Mouse (Mus musculus): Measurements from ENCODE around the gene Aqr.

The Aqr gene

DNA sequence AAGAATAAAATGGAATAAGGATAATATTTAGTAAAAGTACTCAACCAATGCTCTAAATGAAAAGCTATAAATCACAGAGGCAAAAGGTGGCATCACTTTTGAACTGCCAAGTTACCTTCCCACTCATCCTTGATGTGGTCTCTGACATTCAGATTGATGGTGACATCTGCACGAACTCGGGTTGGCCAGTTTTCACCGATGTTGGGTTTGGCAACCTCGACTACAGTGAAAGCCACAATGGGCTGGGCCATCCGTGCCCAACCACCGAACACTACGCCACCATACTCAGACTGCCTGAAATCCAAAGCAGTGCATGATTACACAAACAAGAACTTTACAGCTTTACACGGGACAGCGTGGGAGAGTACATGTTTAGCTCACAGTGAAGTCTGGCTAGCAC lies 50.1 kb downstream of the Aqr start:
- DNase-seq (ENCODE audit: low spot score in 2 of 2), result no peak

DNA sequence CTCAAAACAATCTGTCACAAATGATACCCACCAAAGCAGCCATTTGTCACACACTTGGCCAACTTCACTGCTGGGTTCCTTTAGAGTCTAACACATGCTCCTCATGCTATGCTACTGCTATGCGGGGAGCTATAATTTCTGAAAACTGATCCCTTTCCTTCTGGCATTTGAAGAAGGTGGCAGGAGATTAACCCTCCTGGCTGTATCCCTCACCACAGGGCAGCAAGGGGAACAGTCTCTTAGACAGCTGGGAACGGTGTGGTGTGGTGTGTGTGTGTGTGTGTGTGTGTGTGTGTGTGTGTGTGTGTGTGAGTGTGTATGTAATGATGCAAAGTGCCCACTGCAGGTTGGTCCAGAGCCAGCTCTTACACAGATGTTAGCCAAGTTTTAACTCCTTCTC lies 51.0 kb downstream of the Aqr start:
- DNase-seq (ENCODE audit: low spot score in 2 of 2), result no peak

DNA sequence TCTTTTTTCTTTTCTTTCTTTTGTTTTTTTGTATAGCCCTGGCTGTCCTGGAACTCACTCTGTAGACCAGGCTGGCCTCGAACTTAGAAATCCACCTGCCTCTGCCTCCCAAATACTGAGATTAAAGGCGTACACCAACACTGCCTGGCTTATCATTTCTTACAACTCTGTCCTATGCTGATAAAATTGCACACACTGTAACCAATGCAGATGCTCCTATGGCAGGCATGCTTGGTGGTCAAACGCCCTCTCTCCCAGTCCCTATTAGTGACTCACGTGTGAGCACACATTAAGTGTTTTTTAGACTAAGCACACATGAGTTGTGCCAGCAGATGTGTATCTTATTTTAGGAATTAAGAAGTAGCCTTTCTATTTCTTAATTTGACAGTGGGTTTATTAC lies 53.5 kb downstream of the Aqr start:
- DNase-seq (ENCODE audit: low spot score in 2 of 2), result no peak

DNA sequence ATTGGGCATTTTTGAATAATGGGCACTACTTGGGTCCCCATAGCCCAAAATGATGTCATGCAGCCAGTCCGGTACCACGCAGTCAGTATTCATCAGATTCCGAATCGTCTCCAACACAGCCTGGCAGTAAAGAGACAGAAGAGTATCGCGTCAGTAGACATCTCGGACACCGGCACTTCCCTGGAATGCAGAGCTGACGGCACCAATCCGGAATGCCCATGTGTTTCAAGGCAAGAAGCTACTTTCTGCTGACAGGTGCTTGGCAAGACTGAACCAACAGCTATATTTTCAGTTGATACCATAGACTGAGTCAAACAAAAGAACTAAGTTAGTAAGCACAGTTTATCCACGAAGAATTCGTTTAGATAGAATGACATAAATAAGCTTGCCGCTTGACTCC lies 56.2 kb downstream of the Aqr start:
- no peak for DNase-seq (ENCODE audit: low spot score in 2 of 2)

DNA sequence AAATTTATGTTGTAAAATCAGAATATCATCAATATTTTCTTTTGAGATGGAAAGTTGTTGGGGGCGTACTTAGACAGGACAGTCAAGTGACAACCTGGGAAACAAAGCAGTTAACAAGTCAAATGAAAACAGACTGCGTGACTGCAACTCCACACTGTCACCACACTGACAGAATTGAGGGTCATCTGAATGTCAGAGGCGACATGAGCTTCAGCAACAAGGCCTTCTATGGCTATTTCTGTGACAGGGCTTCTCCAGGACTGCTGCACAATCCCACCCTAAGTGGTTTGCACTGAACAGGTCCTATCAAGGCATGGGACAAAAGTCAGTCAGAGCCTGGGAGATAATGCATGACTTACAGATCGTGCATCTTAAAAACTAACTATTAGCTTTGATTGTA lies 63.5 kb downstream of the Aqr start:
- no peak for DNase-seq (ENCODE audit: low spot score in 2 of 2)

DNA sequence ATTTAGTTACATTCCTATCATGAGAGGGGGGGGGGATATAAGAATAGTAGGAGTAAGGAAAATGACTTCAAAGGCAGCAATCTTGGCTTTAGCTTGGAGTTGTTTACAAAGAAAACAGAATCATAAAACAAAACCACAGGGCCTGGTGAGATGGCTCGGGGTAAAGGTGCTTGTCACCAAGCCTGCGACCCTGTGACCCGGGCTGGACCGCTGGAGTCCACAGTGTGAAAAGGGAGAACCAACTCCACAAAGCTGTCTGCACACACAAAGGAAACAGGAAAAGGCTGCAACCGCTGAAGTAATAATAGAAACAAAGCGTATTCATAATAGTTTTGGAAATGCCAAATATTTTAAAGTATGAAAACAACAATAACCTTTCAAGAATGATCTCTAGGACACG lies 67.4 kb downstream of the Aqr start:
- no peak for DNase-seq (ENCODE audit: low spot score in 2 of 2)

DNA sequence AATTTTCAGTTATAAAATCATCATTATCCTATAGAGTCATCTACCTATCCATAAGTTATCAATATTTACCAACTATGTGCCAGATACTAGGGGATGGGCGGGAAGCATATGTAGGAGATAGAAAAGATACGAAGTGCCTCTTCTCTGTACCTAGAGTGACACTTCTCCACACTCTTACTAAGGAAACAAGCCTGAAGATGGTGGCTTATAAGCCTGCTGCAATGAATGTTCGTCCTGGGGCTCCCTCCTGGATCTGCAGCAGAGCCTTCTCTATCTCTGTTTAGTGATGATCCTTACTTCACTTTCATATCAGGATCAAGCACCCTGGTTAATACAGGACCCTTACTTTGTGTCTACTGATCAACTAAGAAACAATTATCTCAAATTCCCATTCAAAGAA lies 69.2 kb downstream of the Aqr start:
- no peak for DNase-seq (ENCODE audit: low spot score in 2 of 2)

DNA sequence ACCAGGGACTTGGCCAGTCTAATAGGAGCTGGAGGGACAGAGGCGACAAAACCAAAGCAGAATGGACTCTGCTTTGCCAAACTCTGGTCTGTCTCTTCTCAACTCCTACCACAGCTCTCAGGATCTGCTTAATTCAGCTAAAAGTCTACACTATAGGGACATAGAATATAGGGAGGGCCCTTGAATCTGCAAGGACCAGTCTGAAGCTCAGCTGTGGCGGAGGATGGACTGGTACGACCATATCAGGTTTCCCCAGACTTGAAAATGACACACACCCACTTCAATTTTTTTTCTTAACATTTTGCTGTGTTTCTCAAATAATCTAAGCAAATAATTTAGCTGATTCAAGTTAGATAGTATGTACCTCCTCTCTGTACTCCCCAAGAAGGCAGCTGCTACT lies 69.6 kb downstream of the Aqr start:
- DNase-seq (ENCODE audit: low spot score in 2 of 2), result no peak

DNA sequence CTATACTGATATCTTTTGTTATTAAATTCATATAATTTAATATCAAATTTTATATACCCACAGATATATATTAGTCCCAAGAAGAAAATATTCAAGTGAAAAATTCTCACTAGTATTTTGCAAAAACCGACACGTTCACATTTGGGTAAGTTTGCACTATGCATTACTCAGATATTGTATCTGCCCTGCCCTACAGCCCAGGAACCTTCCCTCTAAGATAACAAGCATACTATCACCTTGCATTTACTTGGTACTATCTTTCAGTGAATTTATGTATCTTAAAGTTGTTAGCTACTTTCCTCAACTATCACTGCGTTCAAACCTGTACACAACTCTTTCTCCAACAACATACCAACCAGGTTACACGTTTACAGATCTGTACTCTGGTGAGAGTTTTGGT lies 71.3 kb downstream of the Aqr start:
- no peak for DNase-seq (ENCODE audit: low spot score in 2 of 2)

DNA sequence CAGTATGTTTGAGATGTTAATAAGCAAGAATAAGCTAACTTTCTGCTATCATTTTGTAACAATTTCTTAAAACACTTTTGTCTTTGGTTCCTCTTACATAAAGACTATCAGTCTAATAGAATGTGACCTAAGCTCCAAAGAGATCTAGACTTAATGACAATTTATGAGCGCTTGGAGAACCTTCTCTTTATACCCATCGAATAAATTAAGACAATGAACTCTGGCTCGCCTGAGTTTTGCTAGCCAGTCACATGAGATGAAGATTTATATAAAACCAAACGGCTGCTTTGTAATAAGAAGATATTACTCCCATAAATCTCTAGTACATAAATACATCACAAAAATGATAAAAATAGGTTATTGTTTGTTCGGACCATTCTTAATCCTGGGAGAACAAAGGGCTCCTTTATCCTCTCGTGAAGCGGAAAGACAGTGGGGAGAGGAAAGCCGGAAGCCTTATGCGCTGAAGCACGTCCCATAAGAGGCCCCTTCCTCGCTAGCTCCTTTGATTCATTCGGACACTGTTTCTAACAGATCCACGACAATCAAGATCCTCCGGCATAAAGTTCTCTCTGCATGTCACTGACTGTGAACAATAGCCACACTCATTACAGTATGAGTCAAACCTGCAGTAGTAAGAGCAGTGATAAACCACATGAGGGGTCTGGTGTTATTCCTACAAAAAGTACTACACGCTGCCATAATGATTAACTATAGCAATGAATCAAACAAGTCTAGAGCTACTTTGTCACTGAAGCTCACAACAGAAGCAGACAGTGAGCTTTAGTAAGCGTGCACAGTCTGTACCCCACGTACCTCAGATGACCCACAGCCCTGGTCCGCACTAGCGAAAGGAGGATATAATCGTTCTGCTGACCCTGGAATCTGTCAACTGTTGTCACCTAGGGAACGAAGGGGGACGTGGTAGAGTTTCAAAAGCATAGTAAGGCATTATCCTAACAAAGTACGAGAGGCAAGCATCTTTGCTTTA lies 79.2 kb downstream of the Aqr start:
- no peak for DNase-seq (ENCODE audit: low spot score in 2 of 2)

DNA sequence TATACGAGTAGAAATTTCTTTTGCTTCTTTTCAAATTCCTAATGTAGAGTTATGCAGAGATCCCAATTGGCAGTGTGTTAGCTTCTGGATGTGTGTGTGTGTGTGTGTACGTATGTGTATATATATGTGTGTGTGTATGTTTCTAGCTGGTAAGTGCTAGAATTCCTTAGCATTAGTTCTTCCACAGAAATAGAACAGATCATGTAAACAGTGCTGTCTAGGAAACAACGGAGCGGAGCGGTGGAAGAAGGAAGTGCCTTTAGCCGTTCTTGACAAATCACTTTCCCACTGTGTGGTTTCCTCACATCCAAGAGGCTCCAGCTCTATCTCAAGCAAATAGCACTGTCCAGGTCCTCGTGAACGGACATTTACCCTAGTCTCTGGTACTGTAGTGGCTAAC lies 80.4 kb downstream of the Aqr start:
- DNase-seq (ENCODE audit: low spot score in 2 of 2), result no peak

DNA sequence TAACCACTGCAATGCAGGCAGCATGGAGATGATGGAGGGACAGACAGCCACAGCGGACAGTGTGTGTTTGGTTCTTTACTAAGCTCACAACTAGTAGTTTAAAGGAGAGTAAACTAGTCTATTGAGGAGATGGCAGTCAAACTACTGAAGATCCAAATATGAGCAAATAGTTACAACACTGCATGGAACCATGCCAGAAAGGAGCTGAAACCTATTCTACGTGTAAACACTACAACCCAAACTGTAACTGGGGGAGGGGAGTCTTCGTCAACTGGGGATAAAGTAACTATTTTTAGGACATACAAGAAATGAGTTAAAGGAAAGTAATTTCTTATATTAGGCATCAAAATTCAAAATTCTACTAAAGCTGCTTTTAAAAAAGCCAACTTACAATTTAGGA lies 84.4 kb downstream of the Aqr start:
- DNase-seq (ENCODE audit: low spot score in 2 of 2), result no peak

DNA sequence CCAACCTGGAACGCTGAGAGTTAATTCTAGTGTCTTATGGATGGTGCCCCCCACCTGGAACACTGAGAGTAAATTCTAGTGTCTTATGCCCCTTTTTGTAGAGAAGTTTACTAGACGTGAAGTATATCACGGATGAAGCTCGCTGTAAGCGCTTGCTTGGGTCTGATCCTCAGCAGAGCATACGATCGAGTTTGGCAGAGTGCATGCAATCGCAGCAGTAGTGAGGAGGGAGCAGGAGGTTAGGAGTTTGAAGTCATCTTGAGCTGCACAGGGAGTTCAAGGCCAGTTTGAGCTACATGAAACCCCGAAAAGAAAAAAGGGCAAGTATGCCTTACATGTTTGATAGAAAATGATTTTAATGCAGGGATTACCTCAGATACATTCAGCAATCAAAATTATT lies 86.0 kb downstream of the Aqr start:
- DNase-seq (ENCODE audit: low spot score in 2 of 2), result no peak

DNA sequence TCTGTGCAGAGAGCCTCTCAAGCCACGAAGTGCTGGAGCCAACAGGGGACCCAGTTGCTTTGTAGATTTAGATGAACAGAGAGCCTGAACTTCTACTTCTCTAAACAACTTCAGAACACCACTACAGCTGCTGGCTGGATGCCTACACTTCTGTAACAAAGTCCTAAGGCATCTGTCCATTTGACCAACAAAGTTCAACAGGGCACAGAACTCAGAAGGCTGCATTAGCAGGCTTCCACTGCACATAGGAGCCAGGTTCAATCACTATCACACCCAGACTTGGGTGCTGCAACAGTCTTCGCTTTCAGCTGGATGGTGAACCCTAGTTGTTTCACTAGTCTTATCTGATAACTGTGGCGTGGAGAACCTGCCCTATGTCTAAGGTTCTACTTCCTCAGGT lies 87.0 kb downstream of the Aqr start:
- no peak for DNase-seq (ENCODE audit: low spot score in 2 of 2)

DNA sequence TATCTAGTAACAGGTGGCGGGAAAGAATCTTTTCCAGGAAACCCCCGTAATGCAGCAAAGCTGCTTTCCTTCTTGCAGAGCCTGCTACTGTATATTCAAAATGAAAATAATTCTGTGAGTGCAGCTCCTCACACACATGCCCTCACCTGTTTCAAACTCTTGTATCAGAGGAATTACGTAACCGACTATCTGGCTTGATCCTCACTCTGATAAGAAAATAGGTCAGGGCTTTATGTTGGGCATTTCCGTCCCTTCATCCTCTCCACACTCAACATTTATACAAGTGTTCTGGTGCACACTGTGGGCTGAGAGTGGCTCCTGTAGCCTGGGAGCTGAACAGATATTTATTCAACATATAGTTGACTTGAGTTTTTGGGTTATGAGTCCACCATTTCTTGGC lies 87.7 kb downstream of the Aqr start:
- no peak for DNase-seq (ENCODE audit: low spot score in 2 of 2)

DNA sequence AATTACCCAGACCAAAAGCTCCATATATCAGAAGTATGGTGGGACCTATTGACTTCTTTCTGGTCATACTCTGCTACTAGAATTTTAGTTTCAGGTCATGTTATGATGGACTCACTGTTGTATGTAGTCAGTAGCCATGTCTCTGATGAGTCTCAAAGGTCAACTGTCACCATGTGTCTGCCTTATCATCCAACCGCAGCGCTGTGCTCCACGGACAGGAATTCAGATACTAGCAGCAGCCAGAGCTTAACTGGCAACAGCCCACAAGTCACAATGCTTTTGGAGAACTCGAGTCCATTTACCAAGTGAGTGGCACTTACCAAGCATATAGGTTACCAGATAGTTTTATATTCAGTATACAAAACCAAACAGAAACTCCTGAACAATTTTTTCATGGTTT lies 89.2 kb downstream of the Aqr start:
- DNase-seq (ENCODE audit: low spot score in 2 of 2), result no peak

DNA sequence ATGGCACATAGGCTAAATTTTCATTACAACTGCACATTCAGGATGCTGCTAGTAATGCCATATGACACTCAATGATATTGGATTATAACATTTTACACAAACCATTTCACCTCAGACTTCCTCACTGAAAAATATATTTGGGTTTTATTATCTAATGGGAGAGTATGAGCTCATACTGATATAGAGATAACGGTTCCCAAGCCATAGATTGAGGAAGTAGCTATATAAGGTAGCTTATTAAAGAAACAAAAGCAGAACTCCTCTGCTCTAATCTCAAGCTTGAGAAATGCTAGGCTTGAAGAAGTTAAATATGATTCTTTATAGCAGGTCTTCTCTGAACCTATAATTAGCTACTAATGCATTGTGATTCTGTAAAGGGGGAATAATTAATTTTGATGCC lies 90.3 kb downstream of the Aqr start:
- DNase-seq (ENCODE audit: low spot score in 2 of 2), result no peak

DNA sequence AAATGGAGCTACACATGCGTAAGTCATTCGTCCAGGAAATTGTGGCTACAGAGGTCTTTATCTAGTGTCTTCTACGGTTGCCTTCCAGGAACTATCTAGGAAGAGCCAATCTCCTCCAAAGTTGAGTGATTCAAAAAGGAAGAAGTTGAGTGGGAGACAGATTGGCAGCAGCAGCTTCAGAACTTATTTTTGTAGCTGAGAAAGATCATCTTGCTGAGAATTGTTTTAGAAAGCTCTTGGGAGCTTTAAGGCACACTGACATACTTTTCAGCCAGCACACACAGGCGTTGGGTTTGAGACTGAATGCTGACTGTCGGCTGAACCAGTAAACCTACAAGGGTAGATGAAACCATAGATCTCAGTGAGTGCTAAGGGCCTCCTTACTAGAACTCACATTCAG lies 91.5 kb downstream of the Aqr start:
- DNase-seq (ENCODE audit: low spot score in 2 of 2), result no peak

DNA sequence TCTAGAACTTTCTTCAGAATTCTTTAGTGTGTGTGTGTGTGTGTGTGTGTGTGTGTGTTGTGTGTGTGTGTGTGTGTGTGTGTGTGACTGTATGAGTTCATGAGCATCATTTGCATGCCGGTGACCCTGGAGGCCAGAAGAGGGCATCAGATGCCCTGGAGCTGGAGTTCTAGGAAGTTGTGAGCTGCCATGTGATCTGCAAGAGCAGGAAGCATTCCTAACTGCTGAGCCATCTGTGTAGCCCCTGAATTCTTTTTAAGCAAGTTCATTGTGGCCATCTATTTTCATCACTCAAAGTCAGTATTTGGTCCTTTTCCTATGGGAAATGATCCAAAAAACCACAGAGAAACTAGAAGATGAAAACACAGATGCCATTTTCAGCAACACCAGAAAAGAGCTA lies 92.1 kb downstream of the Aqr start:
- no peak for DNase-seq (ENCODE audit: low spot score in 2 of 2)

DNA sequence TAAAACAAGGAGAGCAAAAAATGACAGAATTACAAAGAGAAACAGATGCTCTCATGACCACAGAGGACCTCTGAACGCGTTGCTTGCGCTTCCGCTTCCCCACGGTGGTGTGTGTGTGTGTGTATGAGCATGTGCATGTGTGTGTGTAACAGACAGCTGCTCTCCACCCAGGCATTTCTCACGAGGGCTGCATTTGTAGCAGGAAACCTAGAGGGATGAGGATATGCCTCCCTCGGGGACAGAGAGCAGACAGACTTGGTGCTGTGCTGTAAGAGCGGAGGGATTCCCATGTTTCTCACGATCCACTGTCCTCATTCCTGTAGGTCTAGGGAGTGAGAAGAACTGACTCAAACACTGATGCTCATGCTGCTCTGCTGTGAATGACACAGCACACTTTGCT lies 93.2 kb downstream of the Aqr start:
- no peak for DNase-seq (ENCODE audit: low spot score in 2 of 2)

DNA sequence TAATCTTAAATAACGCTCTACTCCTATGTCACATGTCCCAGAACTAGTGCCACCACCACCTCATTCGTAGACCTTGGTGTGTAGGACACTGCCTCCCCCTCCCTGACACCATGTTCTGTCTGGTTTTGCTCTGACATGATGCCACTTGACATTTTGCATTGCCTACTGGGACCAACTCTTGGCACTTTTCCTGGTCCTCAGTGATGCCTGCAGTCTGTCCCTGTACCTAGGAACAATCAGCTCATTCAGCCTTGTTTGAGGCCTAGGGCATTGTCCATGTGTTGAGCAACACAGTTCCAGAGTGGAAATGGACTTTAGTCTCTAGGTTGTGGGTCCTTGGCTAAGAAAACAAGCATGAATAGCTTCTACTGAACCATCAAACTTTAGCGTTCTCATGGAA lies 97.0 kb downstream of the Aqr start:
- no peak for DNase-seq (ENCODE audit: low spot score in 2 of 2)

DNA sequence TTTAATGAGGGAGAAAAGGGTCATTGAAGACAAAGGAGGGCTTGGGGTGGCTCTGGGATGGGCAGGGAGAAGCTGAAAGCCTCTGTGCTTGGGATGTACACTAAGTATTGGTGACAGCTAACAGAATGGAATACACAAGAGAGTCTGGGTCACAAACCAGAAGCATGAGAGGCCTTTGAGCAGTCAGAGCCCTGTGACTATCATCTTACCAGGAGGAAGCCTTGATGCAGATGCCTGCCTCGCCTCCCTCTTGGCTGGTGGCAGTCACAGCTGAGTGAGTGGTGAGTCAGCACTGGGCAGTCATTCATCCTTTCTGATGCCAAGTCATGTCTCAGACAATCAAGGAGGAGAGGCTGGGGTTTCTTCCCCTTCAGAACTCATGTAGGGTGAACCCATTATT lies 99.6 kb downstream of the Aqr start:
- no peak for DNase-seq (ENCODE audit: low spot score in 2 of 2)

DNA sequence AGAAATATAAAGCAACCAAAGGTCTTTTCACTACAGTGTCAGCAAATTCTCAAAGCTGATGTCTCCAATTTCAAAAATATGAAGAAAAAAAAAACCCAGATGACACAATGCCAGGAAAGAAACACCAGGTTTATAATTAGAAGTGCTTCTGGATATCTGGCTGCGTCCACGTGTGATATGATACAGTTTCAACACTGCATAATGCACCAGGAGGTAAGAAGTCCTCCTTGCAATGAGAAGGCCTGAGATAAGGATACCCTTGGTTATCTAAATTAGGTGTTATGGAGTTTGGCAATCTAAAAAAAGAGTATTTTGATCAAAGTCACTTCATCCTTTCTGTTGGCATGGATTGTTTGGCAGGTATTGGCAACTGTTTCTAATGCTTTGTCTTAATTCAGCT lies 114.9 kb downstream of the Aqr start:
- no peak for DNase-seq (ENCODE audit: low spot score in 2 of 2)

DNA sequence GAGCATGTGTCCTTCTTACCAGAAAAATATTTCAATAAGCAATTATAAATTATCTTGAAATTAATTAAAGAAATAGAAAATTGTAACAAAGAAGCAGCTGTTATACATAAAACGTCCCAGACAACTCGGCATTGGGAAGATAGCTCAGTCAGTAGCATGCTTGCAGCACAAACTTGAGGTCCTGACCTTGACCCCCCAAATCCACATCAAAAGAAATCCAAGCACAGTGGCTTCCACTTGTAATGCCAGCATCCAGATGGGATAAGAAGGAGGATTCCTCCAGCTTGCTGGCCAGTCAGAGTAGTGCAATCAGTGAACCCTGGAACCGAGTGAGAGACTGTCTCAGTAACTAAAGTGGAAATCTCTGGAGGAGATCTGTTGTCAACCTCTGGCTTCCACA lies 120.6 kb downstream of the Aqr start:
- DNase-seq (ENCODE audit: low spot score in 2 of 2), result no peak
